8 mouse cellular contexts compared by ENCODE assay signal in genomic region chr9:55510651-55511235, GRCm38 (mm10). TPM values are rescaled to one million over a fixed set of nuclear protein-coding genes. Genes with fewer than 3 reads are reported as not detected.
A peak's percentile ranks its signal among the peaks of the same experiment; 100 is the strongest.
DNase-seq lines count a peak whose midpoint lies in the region; ATAC-seq and TF ChIP-seq lines count a peak whose summit lies in the region.

No protein-coding gene starts in this region.

- no peak overlapping the region for H3K27ac ChIP-seq in heart, embryonic 11.5 days (ENCODE audit: low read depth, low read length)
- no peak overlapping the region for H3K27ac ChIP-seq in kidney, postnatal 0 days
- H3K27ac ChIP-seq in neural tube, embryonic 14.5 days (ENCODE audit: low read depth, low read length): no peak overlapping the region

- H3K9ac ChIP-seq in heart, embryonic 11.5 days (ENCODE audit: low read depth, low read length): peak overlapping the region; percentile 97; the same call in 1 of the 2 replicates
- H3K9ac ChIP-seq in kidney, postnatal 0 days (ENCODE audit: low read depth, low read length): 0 out of 2 replicates have a peak overlapping the region, but pooled peaks have one; percentile 69
- no peak overlapping the region for H3K9ac ChIP-seq in neural tube, embryonic 14.5 days (replicated peaks; ENCODE audit: low read depth, low read length)

- H3K36me3 ChIP-seq in heart, embryonic 11.5 days (ENCODE audit: control insufficient read depth, insufficient read depth, low read length): no peaks in the 10 kb centered on the region
- no peaks in the 10 kb centered on the region for H3K36me3 ChIP-seq in kidney, postnatal 0 days (ENCODE audit: insufficient read depth, low read length)
- H3K36me3 ChIP-seq in neural tube, embryonic 14.5 days (ENCODE audit: control insufficient read depth, insufficient read depth, low read length): no peaks in the 10 kb centered on the region

- no peak for ATAC-seq in heart, embryonic 11.5 days (replicated peaks; ENCODE audit: insufficient number of reproducible peaks, low FRiP score, low TSS enrichment)
- no peak for ATAC-seq in kidney, postnatal 0 days (replicated peaks; ENCODE audit: low FRiP score, low read depth)
- no peak for ATAC-seq in neural tube, embryonic 14.5 days (ENCODE audit: low read depth)

- peaks cover 3% of the 10 kb centered on the region; the same call in 1 of the 2 replicates for H3K4me1 ChIP-seq in heart, embryonic 11.5 days (ENCODE audit: control insufficient read depth, insufficient read depth, low read length)
- H3K4me1 ChIP-seq in kidney, postnatal 0 days (replicated peaks; ENCODE audit: insufficient read depth, low read length): 0 out of 2 replicates have a peak, but pooled peaks cover 4% of the 10 kb centered on the region
- no peaks in the 10 kb centered on the region for H3K4me1 ChIP-seq in neural tube, embryonic 14.5 days (ENCODE audit: control insufficient read depth, insufficient read depth, low read length)

- peak; percentile 25 for DNase-seq in thymus, postnatal 4 days
- DNase-seq in thymus, postnatal 36 days: no peak
- no peak for DNase-seq in kidney, postnatal 0 days (ENCODE audit: low spot score)
- DNase-seq in ovary, adult 18-20 months (ENCODE audit: low spot score): no peak
- DNase-seq in cerebellum, adult 18-20 months: no peak
- no peak for DNase-seq in thymus, postnatal 25 days

- peak overlapping the region; percentile 85 for H3K4me3 ChIP-seq in heart, embryonic 11.5 days (ENCODE audit: low read depth, low read length)
- peak overlapping the region; percentile 57 for H3K4me3 ChIP-seq in kidney, postnatal 0 days (replicated peaks; ENCODE audit: low read depth, low read length)
- no peak overlapping the region; the same call in 1 of the 2 replicates for H3K4me3 ChIP-seq in neural tube, embryonic 14.5 days (ENCODE audit: low read depth, low read length)

- WGBS in heart, embryonic 11.5 days (ENCODE audit: insufficient replicate concordance): 80% methylated on average over 10 of the region's 10 CpGs
- WGBS in kidney, postnatal 0 days: 78% methylated on average over 10 of the region's 10 CpGs
- 77% methylated on average over 10 of the region's 10 CpGs for WGBS in neural tube, embryonic 14.5 days

- peak overlapping the region; percentile 75 for H3K4me2 ChIP-seq in heart, embryonic 11.5 days
- H3K4me2 ChIP-seq in kidney, postnatal 0 days (ENCODE audit: low read length): peak overlapping the region; percentile 61
- peak overlapping the region; percentile 79; the same call in 1 of the 2 replicates for H3K4me2 ChIP-seq in neural tube, embryonic 14.5 days (ENCODE audit: low read depth, low read length)

- TF ChIP-seq CTCF in kidney, postnatal 0 days (IDR thresholded peaks at IDR 0.05; ENCODE audit: low read depth): no peak

- H3K27me3 ChIP-seq in heart, embryonic 11.5 days (ENCODE audit: control insufficient read depth, insufficient read depth, low read length): peaks cover 12% of the 10 kb centered on the region
- no peaks in the 10 kb centered on the region for H3K27me3 ChIP-seq in kidney, postnatal 0 days (ENCODE audit: insufficient read depth, low read length)
- peaks cover 6% of the 10 kb centered on the region for H3K27me3 ChIP-seq in neural tube, embryonic 14.5 days (ENCODE audit: control insufficient read depth, insufficient read depth, low read length)

- no peaks in the 10 kb centered on the region for H3K9me3 ChIP-seq in heart, embryonic 11.5 days (replicated peaks; ENCODE audit: control insufficient read depth, low read length)
- H3K9me3 ChIP-seq in kidney, postnatal 0 days (replicated peaks; ENCODE audit: low read length): no peaks in the 10 kb centered on the region
- H3K9me3 ChIP-seq in neural tube, embryonic 14.5 days (ENCODE audit: control insufficient read depth, low read length): no peaks in the 10 kb centered on the region

RNA-seq across cellular contexts. Expression of gene Etfa, which starts 1.3 kb away (rescaled TPM):
- 283 and 296 TPM in 2 replicates for polyA plus RNA-seq in heart, embryonic 11.5 days (2014; fragmentation: Nextera tagmentation; extraction: Ambion mirVana)
- polyA plus RNA-seq in kidney, postnatal 0 days (2015; fragmentation: Nextera tagmentation; extraction: Ambion mirVana): 372 and 395 TPM in 2 replicates
- polyA plus RNA-seq in neural tube, embryonic 14.5 days (2014; fragmentation: Nextera tagmentation; extraction: Ambion mirVana): 83.7 and 103 TPM in 2 replicates

RNA-seq across cellular contexts. Expression of gene Isl2, which starts 27.7 kb away (rescaled TPM):
- polyA plus RNA-seq in heart, embryonic 11.5 days (2014; fragmentation: Nextera tagmentation; extraction: Ambion mirVana): 0.69 and 2.1 TPM in 2 replicates
- polyA plus RNA-seq in kidney, postnatal 0 days (2015; fragmentation: Nextera tagmentation; extraction: Ambion mirVana): not detected in 2 replicates
- 4.2 and 31.9 TPM in 2 replicates for polyA plus RNA-seq in neural tube, embryonic 14.5 days (2014; fragmentation: Nextera tagmentation; extraction: Ambion mirVana)
